Mouse (Mus musculus) ES-E14 (cell line): ENCODE results near the gene Ddit4l.

Experiments used
- HCFC1 ChIP-seq: IDR thresholded peaks from 2 replicates; pipeline ENCODE4 v1.6.1; 2012; ENCODE audit warnings: low read length, inconsistent platforms, borderline replicate concordance; ENCODE audit not compliant: insufficient read depth
- MAFK ChIP-seq: IDR thresholded peaks from 2 replicates; pipeline ENCODE4 v1.6.1; 2014; ENCODE audit warnings: mild to moderate bottlenecking, low read depth, low read length, inconsistent platforms; ENCODE audit not compliant: insufficient read depth
- ZC3H11A ChIP-seq: IDR thresholded peaks from 2 replicates; pipeline ENCODE4 v1.6.1; 2012; ENCODE audit warnings: low read depth, mild to moderate bottlenecking, inconsistent platforms, low read length, borderline replicate concordance

DNA sequence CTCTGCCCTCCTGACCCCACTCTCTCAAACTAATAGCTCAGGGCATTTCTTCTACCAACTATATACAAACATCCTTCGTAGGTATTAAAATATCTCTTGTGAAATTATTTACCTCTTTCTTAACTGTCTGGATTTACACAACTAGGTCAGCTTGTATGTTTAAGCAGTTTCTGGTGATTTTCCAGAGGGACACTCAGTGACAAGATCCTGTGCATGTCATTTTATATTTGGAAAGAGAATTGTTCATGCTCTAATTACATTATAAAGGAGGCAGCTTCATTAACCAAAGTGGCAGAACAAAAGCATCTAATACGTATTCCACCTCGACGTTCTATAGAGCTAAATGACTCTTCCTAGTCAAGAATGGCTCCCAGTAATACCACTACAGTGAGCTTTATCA is 45.3 kb upstream of the Ddit4l start:
- no peak for TF ChIP-seq ZC3H11A
- TF ChIP-seq MAFK: no peak
- TF ChIP-seq HCFC1: no peak
